Mouse (Mus musculus): ENCODE results near the gene Lce3d. TPM values are rescaled to one million over a fixed set of nuclear protein-coding genes. Genes with fewer than 3 reads are reported as not detected.
A peak's percentile ranks its signal among the peaks of the same experiment; 100 is the strongest.

Gene Lce3d
- polyA plus RNA-seq, 1 experiment from 2014 or later: not detected

DNA sequence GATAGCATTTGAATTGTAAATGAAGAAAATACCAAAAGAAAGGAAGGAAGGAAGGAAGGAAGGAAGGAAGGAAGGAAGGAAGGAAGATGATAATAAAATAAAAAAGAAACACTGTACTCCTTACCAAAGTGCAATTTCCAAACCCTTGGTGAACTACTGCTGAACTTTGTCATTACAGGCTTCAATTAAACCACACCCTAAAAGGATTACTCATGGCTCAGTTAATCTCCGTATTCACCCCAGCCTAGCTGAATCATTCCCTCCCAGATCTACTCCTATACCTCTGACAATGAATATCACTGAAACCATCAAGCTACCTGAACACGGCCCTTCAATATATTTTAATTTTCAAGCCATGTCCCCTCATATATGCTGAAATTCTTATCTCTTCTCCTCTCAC lies 21.3 kb downstream of the Lce3d start:
- H3K9ac ChIP-seq (ENCODE audit: low read depth, low read length): no peak overlapping the region
- no peaks in the 10 kb centered on the region for H3K27me3 ChIP-seq (replicated peaks; ENCODE audit: control insufficient read depth, insufficient read depth, low read length)
- H3K4me1 ChIP-seq (replicated peaks; ENCODE audit: control insufficient read depth, insufficient read depth, low read length): no peaks in the 10 kb centered on the region
- H3K4me3 ChIP-seq (ENCODE audit: low read depth, low read length): no peak overlapping the region
- 33% methylated on average over 2 of the region's 2 CpGs for WGBS
- no peak overlapping the region for H3K27ac ChIP-seq (ENCODE audit: low read depth, low read length)
- peak; percentile 47; the same call in 1 of the 2 replicates for ATAC-seq
- no peaks in the 10 kb centered on the region for H3K9me3 ChIP-seq (ENCODE audit: control insufficient read depth)
- no peaks in the 10 kb centered on the region for H3K36me3 ChIP-seq (ENCODE audit: control insufficient read depth, insufficient read depth)
- H3K4me2 ChIP-seq (replicated peaks; ENCODE audit: low read depth): no peak overlapping the region
- TF ChIP-seq CTCF (IDR thresholded peaks at IDR 0.05; ENCODE audit: low read depth): no peak

DNA sequence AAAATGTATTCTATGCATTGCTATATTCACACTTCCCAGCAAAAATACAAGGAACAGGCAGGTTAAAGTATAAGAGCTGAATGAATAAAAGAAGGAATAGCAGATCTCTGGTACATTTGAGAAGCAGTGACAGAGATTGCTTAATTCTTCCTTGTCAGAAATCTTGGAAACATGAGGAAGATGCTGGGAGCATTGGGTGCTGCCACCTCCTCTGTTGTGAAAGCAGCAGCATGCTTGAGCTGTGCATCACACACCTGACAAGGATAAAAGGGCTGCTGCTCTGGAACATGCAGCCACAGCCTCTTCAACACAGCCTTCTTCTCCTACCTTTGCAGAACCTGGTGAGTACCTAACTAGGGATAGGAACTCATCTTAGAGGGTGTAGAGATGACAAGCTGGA lies 34.7 kb downstream of the Lce3d start, which contains the start of gene Lce3f:
Lce3f (plus strand) TSS at position 301 of the 400 bp plus-strand sequence.
- Histone ChIP-seq H3K9ac (ENCODE audit: low read depth, low read length) (no peak within 1 kb of the TSS), H3K27me3 (replicated peaks; ENCODE audit: control insufficient read depth, insufficient read depth, low read length) (no peaks in the 10 kb centered on the region), H3K27ac (ENCODE audit: low read depth, low read length) (no peak within 1 kb of the TSS), H3K4me1 (replicated peaks; ENCODE audit: control insufficient read depth, insufficient read depth, low read length) (no peaks in the 10 kb centered on the region), H3K4me2 (replicated peaks; ENCODE audit: low read depth) (no peak within 1 kb of the TSS), H3K4me3 (ENCODE audit: low read depth, low read length) (no peak within 1 kb of the TSS), H3K36me3 (ENCODE audit: control insufficient read depth, insufficient read depth) (no peaks in the 10 kb centered on the region), H3K9me3 (ENCODE audit: control insufficient read depth) (no peaks in the 10 kb centered on the region)
- no peak for ATAC-seq
- no peak for TF ChIP-seq CTCF (IDR thresholded peaks at IDR 0.05; ENCODE audit: low read depth)

DNA sequence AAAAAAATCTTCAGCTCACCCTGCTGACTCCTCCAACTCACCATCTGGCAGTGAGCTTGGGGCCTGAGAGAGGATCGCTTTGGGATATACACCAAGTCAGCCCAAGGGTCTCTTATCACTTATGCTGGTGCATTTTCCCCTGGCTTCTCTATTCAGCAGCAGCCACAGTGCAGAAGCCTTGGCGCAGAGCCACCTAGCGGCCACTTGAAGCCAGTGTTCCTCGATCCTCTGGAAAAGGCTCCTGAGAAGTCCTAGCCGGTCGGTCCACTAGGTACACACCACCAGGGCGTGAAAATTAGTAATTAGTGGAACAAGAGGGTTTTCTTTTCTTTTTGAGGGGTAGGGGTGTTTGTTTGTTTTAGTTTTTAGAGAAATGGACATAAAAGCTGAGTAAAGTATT lies 41.5 kb downstream of the Lce3d start:
- Histone ChIP-seq H3K4me2 (replicated peaks; ENCODE audit: low read depth) (no peak overlapping the region), H3K9ac (ENCODE audit: low read depth, low read length) (no peak overlapping the region), H3K4me3 (ENCODE audit: low read depth, low read length) (no peak overlapping the region), H3K4me1 (replicated peaks; ENCODE audit: control insufficient read depth, insufficient read depth, low read length) (no peaks in the 10 kb centered on the region), H3K27ac (ENCODE audit: low read depth, low read length) (no peak overlapping the region), H3K9me3 (ENCODE audit: control insufficient read depth) (no peaks in the 10 kb centered on the region), H3K27me3 (replicated peaks; ENCODE audit: control insufficient read depth, insufficient read depth, low read length) (no peaks in the 10 kb centered on the region), H3K36me3 (ENCODE audit: control insufficient read depth, insufficient read depth) (no peaks in the 10 kb centered on the region)
- TF ChIP-seq CTCF (IDR thresholded peaks at IDR 0.05; ENCODE audit: low read depth): peak; percentile 87
- WGBS: 6% methylated on average over 7 of the region's 7 CpGs
- peak; percentile 66; the same call in 1 of the 2 replicates for ATAC-seq

DNA sequence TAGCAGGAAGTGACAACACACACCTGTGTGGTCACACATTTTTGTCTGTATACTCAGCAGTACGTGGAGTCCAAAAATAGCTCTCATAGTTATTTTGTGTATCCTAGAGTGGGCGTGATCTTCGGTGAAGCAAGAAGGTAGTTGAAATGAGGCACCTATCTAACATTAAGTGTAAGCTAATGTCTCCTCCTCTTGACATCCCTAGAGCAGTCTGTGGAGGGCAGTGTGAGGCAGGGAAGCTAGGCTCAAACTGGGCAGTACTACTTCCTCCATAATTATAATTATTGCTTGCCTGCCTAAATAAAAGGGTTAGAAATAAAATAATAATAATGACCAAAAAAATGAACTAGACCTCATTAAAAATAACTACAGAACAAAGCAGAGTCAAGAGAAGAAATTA lies 43.4 kb downstream of the Lce3d start:
- whole genome bisulfite sequencing: 65% methylated on average over 3 of the region's 3 CpGs
- Histone ChIP-seq H3K4me2 (replicated peaks; ENCODE audit: low read depth) (no peak overlapping the region), H3K4me3 (ENCODE audit: low read depth, low read length) (no peak overlapping the region), H3K27ac (ENCODE audit: low read depth, low read length) (no peak overlapping the region), H3K27me3 (replicated peaks; ENCODE audit: control insufficient read depth, insufficient read depth, low read length) (no peaks in the 10 kb centered on the region), H3K9ac (ENCODE audit: low read depth, low read length) (no peak overlapping the region), H3K9me3 (ENCODE audit: control insufficient read depth) (no peaks in the 10 kb centered on the region), H3K36me3 (ENCODE audit: control insufficient read depth, insufficient read depth) (no peaks in the 10 kb centered on the region), H3K4me1 (replicated peaks; ENCODE audit: control insufficient read depth, insufficient read depth, low read length) (no peaks in the 10 kb centered on the region)
- TF ChIP-seq CTCF (IDR thresholded peaks at IDR 0.05; ENCODE audit: low read depth): no peak
- ATAC-seq: no peak

DNA sequence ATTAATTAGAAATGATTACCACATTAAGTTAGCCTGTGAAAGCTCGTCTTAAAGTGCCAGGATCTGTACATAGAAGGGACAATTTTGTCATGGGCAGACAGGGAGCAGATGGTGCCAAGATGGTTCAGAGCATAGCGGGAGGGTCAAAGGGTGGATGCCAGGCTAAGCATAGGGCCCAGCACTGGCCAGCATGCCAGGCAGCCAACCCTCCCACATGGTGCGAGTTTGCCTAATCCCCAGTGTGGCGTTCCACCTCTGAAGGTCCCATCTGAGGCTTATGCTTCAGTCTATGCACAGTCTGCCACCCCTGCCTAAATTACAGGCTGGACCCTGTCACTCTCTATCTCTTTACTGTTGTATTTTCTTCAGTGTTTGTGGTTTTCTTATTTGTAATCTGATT lies 45.7 kb downstream of the Lce3d start:
- no peak for ATAC-seq
- TF ChIP-seq CTCF (IDR thresholded peaks at IDR 0.05; ENCODE audit: low read depth): no peak
- no peak overlapping the region for H3K4me2 ChIP-seq (replicated peaks; ENCODE audit: low read depth)
- WGBS: 67% methylated on average over 4 of the region's 4 CpGs
- no peak overlapping the region for H3K27ac ChIP-seq (ENCODE audit: low read depth, low read length)
- H3K4me1 ChIP-seq (replicated peaks; ENCODE audit: control insufficient read depth, insufficient read depth, low read length): no peaks in the 10 kb centered on the region
- no peaks in the 10 kb centered on the region for H3K27me3 ChIP-seq (replicated peaks; ENCODE audit: control insufficient read depth, insufficient read depth, low read length)
- no peaks in the 10 kb centered on the region for H3K36me3 ChIP-seq (ENCODE audit: control insufficient read depth, insufficient read depth)
- no peak overlapping the region for H3K4me3 ChIP-seq (ENCODE audit: low read depth, low read length)
- H3K9ac ChIP-seq (ENCODE audit: low read depth, low read length): no peak overlapping the region
- no peaks in the 10 kb centered on the region for H3K9me3 ChIP-seq (ENCODE audit: control insufficient read depth)

Other genes with a start within 250 kb of the Lce3d start
- gene Lce1e, start 248.3 kb upstream of the Lce3d start, polyA plus RNA-seq (2015; fragmentation: Nextera tagmentation; extraction: Ambion mirVana): not detected in 2 replicates
- gene Lce1f, start 237.0 kb upstream of the Lce3d start, polyA plus RNA-seq (2015; fragmentation: Nextera tagmentation; extraction: Ambion mirVana): not detected in 2 replicates
- gene Gm38119, start 218.3 kb upstream of the Lce3d start, polyA plus RNA-seq (2015; fragmentation: Nextera tagmentation; extraction: Ambion mirVana): not detected in 2 replicates
- not detected in 2 replicates for gene Lce1g, start 205.1 kb upstream of the Lce3d start, polyA plus RNA-seq (2015; fragmentation: Nextera tagmentation; extraction: Ambion mirVana)
- gene Lce1h, start 192.3 kb upstream of the Lce3d start, polyA plus RNA-seq (2015; fragmentation: Nextera tagmentation; extraction: Ambion mirVana): not detected in 2 replicates
- gene Lce1i, start 178.5 kb upstream of the Lce3d start, polyA plus RNA-seq (2015; fragmentation: Nextera tagmentation; extraction: Ambion mirVana): not detected in 2 replicates
- not detected in 2 replicates for gene Lce1j, start 166.9 kb upstream of the Lce3d start, polyA plus RNA-seq (2015; fragmentation: Nextera tagmentation; extraction: Ambion mirVana)
- gene Lce1k, start 149.5 kb upstream of the Lce3d start, polyA plus RNA-seq (2015; fragmentation: Nextera tagmentation; extraction: Ambion mirVana): not detected in 2 replicates
- not detected in 2 replicates for gene Kprp, start 130.1 kb upstream of the Lce3d start, polyA plus RNA-seq (2015; fragmentation: Nextera tagmentation; extraction: Ambion mirVana)
- gene Lce1l, start 106.1 kb upstream of the Lce3d start, polyA plus RNA-seq (2015; fragmentation: Nextera tagmentation; extraction: Ambion mirVana): not detected in 2 replicates
- gene 2310050C09Rik, start 87.2 kb upstream of the Lce3d start, polyA plus RNA-seq (2015; fragmentation: Nextera tagmentation; extraction: Ambion mirVana): not detected in 2 replicates
- gene Lce3a, start 31.2 kb upstream of the Lce3d start, polyA plus RNA-seq (2015; fragmentation: Nextera tagmentation; extraction: Ambion mirVana): not detected in 2 replicates
- gene Lce3b, start 24.4 kb upstream of the Lce3d start, polyA plus RNA-seq (2015; fragmentation: Nextera tagmentation; extraction: Ambion mirVana): not detected in 2 replicates
- not detected in 2 replicates for gene Lce3c, start 12.9 kb upstream of the Lce3d start, polyA plus RNA-seq (2015; fragmentation: Nextera tagmentation; extraction: Ambion mirVana)
- not detected in 2 replicates for gene Lce3e, start 9.7 kb downstream of the Lce3d start, polyA plus RNA-seq (2015; fragmentation: Nextera tagmentation; extraction: Ambion mirVana)
- gene Lce3f, start 34.8 kb downstream of the Lce3d start, polyA plus RNA-seq (2015; fragmentation: Nextera tagmentation; extraction: Ambion mirVana): not detected in 2 replicates
- not detected in 2 replicates for gene Crct1, start 58.3 kb downstream of the Lce3d start, polyA plus RNA-seq (2015; fragmentation: Nextera tagmentation; extraction: Ambion mirVana)
- gene Lce1m, start 61.7 kb downstream of the Lce3d start, polyA plus RNA-seq (2015; fragmentation: Nextera tagmentation; extraction: Ambion mirVana): not detected in 2 replicates
- gene Gm4858, start 111.4 kb downstream of the Lce3d start, polyA plus RNA-seq (2015; fragmentation: Nextera tagmentation; extraction: Ambion mirVana): not detected in 2 replicates
- gene Crnn, start 187.4 kb downstream of the Lce3d start, polyA plus RNA-seq (2015; fragmentation: Nextera tagmentation; extraction: Ambion mirVana): not detected in 2 replicates
- gene Flg2, start 239.9 kb downstream of the Lce3d start, polyA plus RNA-seq (2015; fragmentation: Nextera tagmentation; extraction: Ambion mirVana): not detected in 2 replicates

Measured in intestine, postnatal 0 days (tissue).